Mouse (Mus musculus): ENCODE results near the gene Gm7534.
A peak's percentile ranks its signal among the peaks of the same experiment; 100 is the strongest.
"Not testable (repeated sequence)": the region's sequence is repeated elsewhere in the genome, so short reads cannot be mapped to it uniquely, and the experiment has no call there.

Gm7534 gene

DNA sequence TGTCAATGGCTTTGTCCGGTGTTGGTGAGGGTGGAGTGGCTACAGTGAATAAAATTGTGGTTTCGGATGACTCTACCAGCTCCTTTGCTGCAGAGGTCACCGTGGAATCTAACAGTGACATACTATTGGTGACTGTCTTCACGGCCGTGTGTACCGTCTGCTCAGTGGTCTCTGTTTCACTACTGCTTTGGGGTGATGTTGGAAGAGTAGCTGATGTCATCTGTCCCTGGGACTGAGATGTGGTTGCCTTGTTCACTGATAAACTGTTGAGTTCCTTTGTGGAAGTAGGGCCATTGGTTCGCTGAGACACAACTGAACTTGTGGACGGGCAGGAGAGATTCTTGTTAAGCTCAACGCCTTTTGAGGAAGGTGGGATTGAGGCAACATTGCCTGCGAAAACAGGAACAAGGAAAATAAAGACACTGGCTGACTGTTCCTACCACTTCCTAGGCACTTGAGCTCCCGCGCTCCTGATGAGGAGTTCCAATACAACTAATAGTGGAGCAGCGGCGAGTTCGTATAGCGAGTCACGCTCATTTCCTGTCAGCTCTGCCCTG, 614 bp upstream of the Gm7534 start:
- no peak for DNase-seq (ENCODE audit: low spot score)

DNA sequence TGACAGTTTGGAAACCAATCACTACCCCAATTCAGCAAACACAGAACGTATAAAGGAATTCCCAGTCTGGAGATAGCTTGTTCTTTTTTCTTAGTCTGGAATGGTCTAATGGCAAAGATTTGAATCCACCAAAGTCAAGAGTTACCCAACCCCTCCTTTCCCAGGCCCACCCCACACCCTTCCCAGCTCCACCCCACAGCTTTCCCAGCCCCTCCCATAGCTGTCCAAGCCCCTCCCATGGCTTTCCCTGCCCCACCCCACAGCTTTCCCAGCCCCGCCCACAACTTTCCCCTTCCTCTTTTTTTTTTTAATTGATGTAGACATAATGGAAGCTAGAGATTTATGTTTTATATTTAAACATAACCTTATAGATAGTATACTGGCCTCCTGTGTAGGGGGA, 3.4 kb downstream of the Gm7534 start:
- no peak for DNase-seq (ENCODE audit: low spot score)

DNA sequence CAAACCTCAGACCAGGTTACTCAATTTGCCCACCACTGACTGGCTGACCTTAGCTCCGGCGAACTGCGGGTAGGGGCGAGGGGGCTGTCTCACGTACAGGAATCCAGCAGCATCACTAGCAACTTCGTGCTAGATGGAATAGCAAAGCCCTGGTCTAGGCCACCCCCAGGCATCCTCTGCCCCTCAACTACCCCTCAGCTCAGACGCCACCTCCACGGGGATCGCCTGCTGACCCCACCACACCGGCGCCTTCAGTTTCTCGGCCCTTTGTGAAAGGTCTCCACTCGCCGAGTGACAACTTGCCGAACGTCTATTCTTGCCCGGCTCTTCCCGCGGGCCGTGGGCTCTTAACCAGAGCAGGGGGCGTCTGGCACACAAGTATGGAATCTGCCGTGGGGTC, 16.5 kb downstream of the Gm7534 start:
- DNase-seq (ENCODE audit: low spot score) = peak; percentile 3

GRCm38 (mm10) chr4:134185569-134185968, 17.2 kb downstream of the Gm7534 start:
- no peak for DNase-seq (ENCODE audit: low spot score)

GRCm38 (mm10) chr4:134183711-134184110, 19.1 kb downstream of the Gm7534 start:
- DNase-seq (ENCODE audit: low spot score) = no peak

- DNase-seq (ENCODE audit: low spot score) = no peak
Measured at GRCm38 (mm10) chr4:134181825-134182224, 21.0 kb downstream of the Gm7534 start.

- no peak for DNase-seq (ENCODE audit: low spot score)
Measured at GRCm38 (mm10) chr4:134181112-134181511, 21.7 kb downstream of the Gm7534 start.

DNA sequence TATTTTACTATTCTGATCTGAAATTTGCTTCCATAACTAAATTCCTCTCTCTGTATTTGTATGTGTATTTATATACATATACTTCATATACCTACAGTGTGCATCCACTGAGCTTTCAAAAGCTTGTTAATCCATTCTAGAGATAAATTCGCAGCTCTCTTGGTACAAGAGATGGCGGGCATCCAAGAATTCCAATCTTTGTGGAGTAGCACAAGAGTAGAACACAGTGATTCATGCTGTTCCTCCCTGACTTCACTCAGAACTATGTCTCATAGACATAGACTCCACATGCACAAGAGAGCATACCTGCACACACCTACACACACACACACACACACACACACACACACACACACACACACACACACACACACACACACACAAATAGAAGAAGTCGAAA, 30.4 kb downstream of the Gm7534 start:
- DNase-seq (ENCODE audit: low spot score) = no peak

DNA sequence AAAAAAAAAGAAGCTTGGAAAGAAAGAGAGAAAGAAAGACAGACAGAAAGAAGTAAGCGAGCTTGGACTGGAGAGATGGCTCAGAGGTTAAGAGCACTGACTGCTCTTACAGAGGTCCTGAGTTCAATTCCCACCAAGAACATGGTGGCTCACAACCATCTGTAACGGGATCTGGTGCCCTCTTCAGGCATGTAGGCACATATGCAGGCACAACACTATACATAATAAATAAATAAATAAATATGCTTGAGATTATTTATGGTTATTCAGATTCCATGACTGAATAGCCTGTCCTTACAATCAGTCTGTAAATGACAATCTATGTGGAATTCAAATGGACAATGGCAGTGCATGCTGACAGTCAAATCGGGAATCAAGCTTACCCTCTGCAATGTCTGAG, 35.9 kb downstream of the Gm7534 start:
- DNase-seq (ENCODE audit: low spot score) = no peak

DNA sequence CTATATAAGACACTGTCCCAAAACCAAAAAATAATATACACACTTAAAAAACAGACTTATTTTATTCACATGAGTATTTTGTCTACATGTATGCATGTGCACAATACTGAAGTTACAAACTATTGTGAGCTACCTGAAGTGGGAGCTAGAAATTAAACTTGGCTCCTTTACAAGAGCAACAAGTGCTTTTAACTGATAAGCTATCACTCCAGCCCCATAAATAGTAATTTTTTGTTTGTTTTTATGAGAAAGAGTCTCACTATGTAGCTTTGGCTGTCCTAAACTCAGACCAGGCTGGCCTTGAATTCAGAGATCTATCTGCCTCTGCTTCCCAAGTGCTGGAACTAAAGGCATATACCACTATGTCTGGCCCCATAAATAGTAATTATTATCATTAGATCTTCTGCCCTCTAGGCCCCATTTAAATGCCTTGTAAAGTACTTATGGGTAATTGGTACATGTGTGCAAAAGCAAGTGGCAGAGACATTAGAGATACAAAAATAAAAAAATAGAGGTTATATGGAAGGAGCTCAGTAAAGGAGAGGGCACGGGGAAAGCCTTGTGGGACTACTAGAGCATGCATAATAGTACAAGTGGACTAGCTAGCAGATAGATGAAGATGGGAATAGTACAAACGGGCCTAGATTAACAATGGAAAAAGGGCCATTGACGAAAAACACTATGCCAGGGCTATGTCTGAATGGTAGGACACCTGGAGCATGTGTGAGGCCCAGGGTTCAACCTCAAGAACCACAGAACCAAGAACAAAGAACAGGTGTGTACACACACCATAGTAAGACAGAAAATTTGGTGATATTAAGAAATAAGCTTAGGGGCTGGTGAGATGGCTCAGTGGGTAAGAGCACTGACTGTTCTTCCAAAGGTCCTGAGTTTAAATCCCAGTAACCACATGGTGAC, 37.0 kb downstream of the Gm7534 start:
- DNase-seq (ENCODE audit: low spot score) = no peak

- DNase-seq (ENCODE audit: low spot score) = no peak
Measured at GRCm38 (mm10) chr4:134165024-134165423, 37.8 kb downstream of the Gm7534 start.

- DNase-seq (ENCODE audit: low spot score) = no peak
Measured at GRCm38 (mm10) chr4:134164591-134164990, 38.2 kb downstream of the Gm7534 start.

DNA sequence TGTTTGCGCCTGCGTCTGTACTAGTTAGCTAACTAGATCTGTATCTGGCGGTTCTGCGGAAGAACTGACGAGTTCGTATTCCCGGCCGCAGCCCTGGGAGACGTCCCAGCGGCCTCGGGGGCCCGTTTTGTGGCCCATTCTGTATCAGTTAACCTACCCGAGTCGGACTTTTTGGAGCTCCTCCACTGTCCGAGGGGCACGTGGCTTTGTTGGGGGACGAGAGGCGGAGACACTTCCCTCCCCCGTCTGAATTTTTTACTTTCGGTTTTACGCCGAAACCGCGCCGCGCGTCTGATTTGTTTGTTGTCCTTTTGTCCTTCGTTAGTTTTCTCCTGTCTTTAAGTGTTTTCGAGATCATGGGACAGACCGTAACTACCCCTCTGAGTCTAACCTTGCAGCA, 42.7 kb downstream of the Gm7534 start:
- DNase-seq (ENCODE audit: low spot score) = not testable (repeated sequence)

DNA sequence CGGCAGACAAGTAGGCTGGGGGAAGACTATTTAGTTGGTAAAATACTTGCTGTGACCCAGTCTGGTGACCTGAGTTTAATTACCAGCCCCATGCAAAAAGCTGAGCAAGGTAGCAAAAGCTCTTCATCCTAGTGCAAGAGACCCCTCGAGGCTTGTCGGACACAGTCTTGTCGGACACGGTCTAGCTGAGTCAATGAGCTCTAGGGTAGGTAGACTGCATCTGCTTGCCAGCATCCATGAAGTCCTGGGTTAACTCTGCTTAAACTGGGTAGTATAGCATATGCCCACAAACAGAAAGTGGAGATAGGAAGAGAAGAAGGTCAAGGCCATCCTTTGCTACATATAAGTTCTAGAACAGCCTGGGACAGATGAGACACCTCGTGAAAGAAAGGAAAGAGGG, 44.0 kb downstream of the Gm7534 start:
- DNase-seq (ENCODE audit: low spot score) = no peak

DNA sequence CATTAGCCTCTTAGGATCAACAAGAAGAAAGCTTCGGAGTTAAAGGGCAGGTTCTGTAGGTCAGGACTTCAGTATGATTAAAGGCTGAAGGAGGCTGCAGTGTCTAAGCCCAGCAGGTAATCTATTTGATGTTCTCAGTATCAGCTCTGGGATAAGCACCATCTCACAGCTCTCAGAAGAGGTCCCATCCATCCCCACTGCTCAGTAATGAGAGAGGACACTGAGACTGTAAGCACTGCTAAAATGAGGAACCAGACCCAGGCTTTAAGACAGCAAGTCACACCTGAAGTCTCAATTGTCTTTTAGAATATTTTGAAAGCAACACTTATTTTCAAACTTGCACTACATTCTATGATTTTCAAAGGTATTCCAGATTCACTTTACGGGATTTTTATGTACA, 45.2 kb downstream of the Gm7534 start:
- no peak for DNase-seq (ENCODE audit: low spot score)

- no peak for DNase-seq (ENCODE audit: low spot score)
Measured at GRCm38 (mm10) chr4:134156744-134157143, 46.1 kb downstream of the Gm7534 start.

- DNase-seq (ENCODE audit: low spot score) = no peak
Measured at GRCm38 (mm10) chr4:134155961-134156465, 46.8 kb downstream of the Gm7534 start.

- no peak for DNase-seq (ENCODE audit: low spot score)
Measured at GRCm38 (mm10) chr4:134155531-134155930, 47.3 kb downstream of the Gm7534 start.

- DNase-seq (ENCODE audit: low spot score) = no peak
Measured at GRCm38 (mm10) chr4:134154354-134154753, 48.5 kb downstream of the Gm7534 start.

DNA sequence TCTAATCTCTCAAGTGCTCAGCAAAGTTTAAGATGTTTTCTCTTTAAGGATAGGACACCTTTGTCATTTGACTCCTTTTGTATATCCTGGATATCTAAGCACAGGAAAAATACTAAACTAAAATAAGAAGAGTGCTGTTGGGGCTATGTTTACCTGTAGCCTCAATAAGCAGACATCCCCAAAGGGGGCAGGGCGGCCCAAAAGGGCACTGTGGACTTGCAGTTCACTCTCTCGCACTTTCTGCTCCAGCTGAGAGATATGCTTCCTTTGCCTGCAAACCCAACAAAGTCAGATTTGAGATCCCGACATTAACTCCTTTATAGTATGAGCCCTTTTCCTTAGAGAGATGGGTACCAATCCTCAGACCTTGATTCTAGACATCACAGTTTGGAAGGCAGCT, 49.1 kb downstream of the Gm7534 start:
- no peak for DNase-seq (ENCODE audit: low spot score)

GRCm38 (mm10) chr4:134152112-134152511, 50.7 kb downstream of the Gm7534 start:
- no peak for DNase-seq (ENCODE audit: low spot score)

GRCm38 (mm10) chr4:134149389-134149788, 53.4 kb downstream of the Gm7534 start:
- no peak for DNase-seq (ENCODE audit: low spot score)

GRCm38 (mm10) chr4:134144297-134144696, 58.5 kb downstream of the Gm7534 start:
- not testable (repeated sequence) for DNase-seq (ENCODE audit: low spot score)

Data from ovary, postnatal 10 days (tissue).